Mouse (Mus musculus): ENCODE results near the gene Trim2. TPM values are rescaled to one million over a fixed set of nuclear protein-coding genes. Genes with fewer than 3 reads are reported as not detected.

The Trim2 gene
- polyA plus RNA-seq, 1 experiment from 2014 or later, result 36.4 TPM

GRCm38 (mm10) chr3:84336342-84336741 lies 29.7 kb upstream of the Trim2 start:
- H3K9me3 ChIP-seq, result no peaks in the 10 kb centered on the region
- no peak overlapping the region for H3K4me3 ChIP-seq
- H3K27me3 ChIP-seq (ENCODE audit: poor library complexity, severe bottlenecking), result peaks cover 51% of the 10 kb centered on the region
- H3K4me1 ChIP-seq, result peaks cover 40% of the 10 kb centered on the region
- DNase-seq (ENCODE audit: extremely low spot score, low spot score), result no peak
- no peak overlapping the region for H3K27ac ChIP-seq
- WGBS, result 92% methylated on average over 12 of the region's 12 CpGs
- no peaks in the 10 kb centered on the region for H3K36me3 ChIP-seq (replicated peaks)

GRCm38 (mm10) chr3:84335421-84336073 lies 28.9 kb upstream of the Trim2 start:
- Histone ChIP-seq H3K27me3 (ENCODE audit: poor library complexity, severe bottlenecking) (peaks cover 51% of the 10 kb centered on the region), H3K36me3 (replicated peaks) (no peaks in the 10 kb centered on the region), H3K27ac (no peak overlapping the region), H3K4me1 (peaks cover 35% of the 10 kb centered on the region), H3K9me3 (no peaks in the 10 kb centered on the region), H3K4me3 (peak overlapping the region; percentile 23)
- DNase-seq (ENCODE audit: extremely low spot score, low spot score), result no peak
- WGBS, result 36% methylated on average over 8 of the region's 8 CpGs

GRCm38 (mm10) chr3:84334771-84335420 lies 28.2 kb upstream of the Trim2 start:
- DNase-seq (ENCODE audit: extremely low spot score, low spot score), result no peak
- WGBS, result 9% methylated on average over 20 of the region's 20 CpGs

GRCm38 (mm10) chr3:84333400-84334349 lies 27.0 kb upstream of the Trim2 start:
- Histone ChIP-seq H3K9me3 (no peaks in the 10 kb centered on the region), H3K4me1 (peaks cover 35% of the 10 kb centered on the region), H3K4me3 (no peak overlapping the region), H3K36me3 (replicated peaks) (no peaks in the 10 kb centered on the region), H3K27ac (no peak overlapping the region), H3K27me3 (ENCODE audit: poor library complexity, severe bottlenecking) (peaks cover 51% of the 10 kb centered on the region)
- 51% methylated on average over 22 of the region's 22 CpGs for WGBS
- peak; percentile 52 for DNase-seq (ENCODE audit: extremely low spot score, low spot score)

More at GRCm38 (mm10) chr3:84334771-84335420, 28.2 kb upstream of the Trim2 start:
- Histone ChIP-seq H3K36me3 (replicated peaks) (no peaks in the 10 kb centered on the region), H3K27me3 (ENCODE audit: poor library complexity, severe bottlenecking) (peaks cover 51% of the 10 kb centered on the region), H3K4me3 (peak overlapping the region; percentile 23), H3K4me1 (peaks cover 35% of the 10 kb centered on the region), H3K9me3 (no peaks in the 10 kb centered on the region), H3K27ac (no peak overlapping the region)

- H3K27me3 ChIP-seq (ENCODE audit: poor library complexity, severe bottlenecking), result peaks cover 38% of the 10 kb centered on the region
These were observed 23.5 kb upstream of the Trim2 start for GRCm38 (mm10) chr3:84330210-84330609.

GRCm38 (mm10) chr3:84324967-84325441 lies 18.3 kb upstream of the Trim2 start:
- Histone ChIP-seq H3K9me3 (no peaks in the 10 kb centered on the region), H3K4me3 (no peak overlapping the region), H3K4me1 (peaks cover 15% of the 10 kb centered on the region), H3K27me3 (ENCODE audit: poor library complexity, severe bottlenecking) (no peaks in the 10 kb centered on the region), H3K27ac (no peak overlapping the region), H3K36me3 (replicated peaks) (no peaks in the 10 kb centered on the region)
- WGBS, result 84% methylated on average over 12 of the region's 12 CpGs
- DNase-seq (ENCODE audit: extremely low spot score, low spot score), result no peak

More at GRCm38 (mm10) chr3:84330210-84330609, 23.5 kb upstream of the Trim2 start:
- Histone ChIP-seq H3K36me3 (replicated peaks) (no peaks in the 10 kb centered on the region), H3K27ac (no peak overlapping the region), H3K4me1 (peaks cover 27% of the 10 kb centered on the region), H3K4me3 (no peak overlapping the region), H3K9me3 (no peaks in the 10 kb centered on the region)
- DNase-seq (ENCODE audit: extremely low spot score, low spot score), result no peak
- 88% methylated on average over 2 of the region's 2 CpGs for WGBS

- H3K4me1 ChIP-seq, result peaks cover 15% of the 10 kb centered on the region
- H3K4me3 ChIP-seq, result no peak overlapping the region
- WGBS, result 42% methylated on average over 3 of the region's 3 CpGs
- no peaks in the 10 kb centered on the region for H3K36me3 ChIP-seq (replicated peaks)
- H3K27ac ChIP-seq, result peak overlapping the region; percentile 42
- H3K27me3 ChIP-seq (ENCODE audit: poor library complexity, severe bottlenecking), result no peaks in the 10 kb centered on the region
- DNase-seq (ENCODE audit: extremely low spot score, low spot score), result no peak
- no peaks in the 10 kb centered on the region for H3K9me3 ChIP-seq
These were observed 17.8 kb upstream of the Trim2 start for GRCm38 (mm10) chr3:84324478-84324877.

GRCm38 (mm10) chr3:84324000-84324399 lies 17.3 kb upstream of the Trim2 start:
- WGBS, result 46% methylated on average over 6 of the region's 6 CpGs
- Histone ChIP-seq H3K9me3 (no peaks in the 10 kb centered on the region), H3K36me3 (replicated peaks) (no peaks in the 10 kb centered on the region), H3K4me3 (no peak overlapping the region), H3K4me1 (peaks cover 15% of the 10 kb centered on the region), H3K27me3 (ENCODE audit: poor library complexity, severe bottlenecking) (no peaks in the 10 kb centered on the region), H3K27ac (peak overlapping the region; percentile 42; the same call in 1 of the 2 replicates)
- no peak for DNase-seq (ENCODE audit: extremely low spot score, low spot score)

GRCm38 (mm10) chr3:84319504-84319903 lies 12.8 kb upstream of the Trim2 start:
- H3K27ac ChIP-seq, result no peak overlapping the region
- WGBS, result 91% methylated on average over 3 of the region's 3 CpGs
- DNase-seq (ENCODE audit: extremely low spot score, low spot score), result no peak

GRCm38 (mm10) chr3:84318865-84319264 lies 12.2 kb upstream of the Trim2 start:
- WGBS, result 88% methylated on average over 4 of the region's 4 CpGs
- H3K27me3 ChIP-seq (ENCODE audit: poor library complexity, severe bottlenecking), result no peaks in the 10 kb centered on the region; the same call in 1 of the 2 replicates
- H3K9me3 ChIP-seq, result no peaks in the 10 kb centered on the region
- no peak for DNase-seq (ENCODE audit: extremely low spot score, low spot score)
- H3K27ac ChIP-seq, result no peak overlapping the region
- peaks cover 6% of the 10 kb centered on the region for H3K4me1 ChIP-seq
- no peaks in the 10 kb centered on the region for H3K36me3 ChIP-seq (replicated peaks)
- H3K4me3 ChIP-seq, result no peak overlapping the region

More at GRCm38 (mm10) chr3:84319504-84319903, 12.8 kb upstream of the Trim2 start:
- H3K36me3 ChIP-seq (replicated peaks), result no peaks in the 10 kb centered on the region
- H3K27me3 ChIP-seq (ENCODE audit: poor library complexity, severe bottlenecking), result no peaks in the 10 kb centered on the region; the same call in 1 of the 2 replicates
- no peaks in the 10 kb centered on the region for H3K9me3 ChIP-seq
- no peak overlapping the region for H3K4me3 ChIP-seq
- peaks cover 13% of the 10 kb centered on the region for H3K4me1 ChIP-seq

GRCm38 (mm10) chr3:84314651-84315191 lies 8.0 kb upstream of the Trim2 start:
- peaks cover 10% of the 10 kb centered on the region for H3K27me3 ChIP-seq (ENCODE audit: poor library complexity, severe bottlenecking)
- H3K4me1 ChIP-seq, result peaks cover 10% of the 10 kb centered on the region
- peak; percentile 52 for DNase-seq (ENCODE audit: extremely low spot score, low spot score)
- H3K27ac ChIP-seq, result peak overlapping the region; percentile 75
- 47% methylated on average over 8 of the region's 8 CpGs for WGBS
- no peaks in the 10 kb centered on the region for H3K36me3 ChIP-seq (replicated peaks)
- H3K9me3 ChIP-seq, result no peaks in the 10 kb centered on the region
- H3K4me3 ChIP-seq, result no peak overlapping the region
